Mouse (Mus musculus) forebrain, embryonic 10.5 days (tissue): ENCODE data around the gene Sorl1. TPM values are rescaled to one million over a fixed set of nuclear protein-coding genes. Genes with fewer than 3 reads are reported as not detected.

Experiments
- DNase-seq: peaks from one replicate; pipeline ENCODE4 v3.0.0-alpha.2; 2017; ENCODE audit warnings: low spot score; ENCODE audit errors: extremely low spot score
- H3K27ac ChIP-seq: fragments of 300-500 bp; sonication (generic); 2 replicates; pipeline ENCODE4 v1.5.1; 2016; ENCODE audit warnings: mild to moderate bottlenecking
- H3K27me3 ChIP-seq: fragments of 300-500 bp; sonication (generic); 2 replicates; pipeline ENCODE4 v1.6.1; 2016; ENCODE audit warnings: mild to moderate bottlenecking; ENCODE audit not compliant: poor library complexity, severe bottlenecking
- H3K36me3 ChIP-seq: fragments of 300-500 bp; sonication (generic); replicated peaks from 2 replicates; pipeline ENCODE4 v1.6.1; 2016; ENCODE audit warnings: mild to moderate bottlenecking, moderate library complexity
- H3K4me1 ChIP-seq: fragments of 300-500 bp; sonication (generic); 2 replicates; pipeline ENCODE4 v1.6.1; 2016
- H3K4me3 ChIP-seq: fragments of 300-500 bp; sonication (generic); 2 replicates; pipeline ENCODE4 v1.5.1; 2016; ENCODE audit warnings: mild to moderate bottlenecking, moderate library complexity
- H3K9me3 ChIP-seq: fragments of 300-500 bp; sonication (generic); 2 replicates; pipeline ENCODE4 v1.6.1; 2016; ENCODE audit warnings: mild to moderate bottlenecking, moderate library complexity
- WGBS: fragments of 180-500 bp; shearing (Covaris S2); methylation state at CpG from one replicate; pipeline ENCODE4 v1.1.7; 2016; 5-methylcytosine and 5-hydroxymethylcytosine counted together
- polyA plus RNA-seq: library from polyadenylated mRNA; unstranded; fragments of >200 nt; fragmentation: Nextera tagmentation; extraction: Ambion mirVana; gene quantifications from 2 replicates; pipeline ENCODE4 v1.2.1, GENCODE M21; 2016

Gene Sorl1
- polyA plus RNA-seq, 1 experiment from 2014 or later, result 4.7 TPM

DNA sequence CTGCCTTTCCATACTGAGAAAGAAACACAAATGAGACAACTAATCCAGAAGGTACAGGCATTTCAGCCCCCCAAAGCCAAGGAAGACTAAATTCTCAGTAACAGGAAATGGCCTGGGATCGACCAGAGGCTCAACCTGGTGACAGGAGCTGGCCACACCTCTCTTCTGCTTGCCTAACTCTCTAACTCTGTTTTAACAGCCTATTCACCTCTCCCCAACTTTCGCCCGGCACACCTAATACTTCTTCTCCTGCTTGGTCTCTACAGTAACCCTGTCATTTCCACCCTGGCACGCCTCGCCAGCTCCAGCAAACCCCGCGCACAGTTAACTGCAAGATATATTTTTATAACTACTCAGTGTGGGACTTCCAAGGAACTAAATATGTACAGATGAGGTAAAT lies 9.0 kb downstream of the Sorl1 start:
- Histone ChIP-seq H3K27me3 (no peaks in the 10 kb centered on the region), H3K27ac (no peak overlapping the region), H3K36me3 (no peaks in the 10 kb centered on the region), H3K9me3 (no peaks in the 10 kb centered on the region), H3K4me1 (peaks cover 11% of the 10 kb centered on the region), H3K4me3 (no peak overlapping the region)
- WGBS, result 91% methylated on average over 7 of the region's 7 CpGs
- no peak for DNase-seq

DNA sequence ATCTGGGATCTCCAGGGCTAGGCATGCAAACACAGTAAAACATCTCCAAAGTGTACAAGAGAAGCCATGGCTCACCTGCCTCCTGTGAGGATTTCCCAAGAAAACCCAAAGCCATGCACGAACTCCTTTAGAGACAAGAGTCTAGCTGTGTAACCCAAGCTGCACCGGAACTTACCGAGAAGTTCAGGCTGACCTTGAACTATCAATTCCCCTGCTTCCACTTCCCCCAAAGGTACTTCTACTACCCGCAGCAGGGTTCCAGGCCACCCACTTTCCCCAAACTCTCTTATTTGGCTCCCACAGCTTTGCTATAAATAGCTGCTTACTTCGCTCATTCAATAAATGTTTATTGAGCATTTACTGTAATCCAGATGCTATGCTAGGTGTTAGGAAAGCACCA lies 10.8 kb downstream of the Sorl1 start:
- no peaks in the 10 kb centered on the region for H3K27me3 ChIP-seq
- peaks cover 26% of the 10 kb centered on the region for H3K4me1 ChIP-seq
- 90% methylated on average over 5 of the region's 5 CpGs for WGBS

DNA sequence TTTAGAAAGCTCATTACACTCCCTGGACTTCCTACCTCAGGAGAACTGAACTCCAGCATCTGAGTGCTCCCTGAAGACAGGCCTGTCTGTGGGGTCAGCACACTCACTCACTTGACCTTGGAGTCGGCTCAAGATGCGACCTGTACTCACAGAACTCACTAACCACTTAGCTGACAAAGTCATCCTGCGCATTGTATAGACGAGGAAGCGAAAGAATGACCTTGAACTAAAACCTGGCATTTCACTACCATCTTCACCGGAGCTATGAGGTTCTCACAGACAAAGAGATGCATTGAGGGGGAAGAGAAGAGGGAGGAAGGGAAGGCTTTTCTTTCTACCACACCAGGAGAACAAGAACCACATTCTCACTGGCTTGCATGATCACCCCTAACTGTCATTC lies 11.4 kb downstream of the Sorl1 start:
- H3K9me3 ChIP-seq, result no peaks in the 10 kb centered on the region
- no peaks in the 10 kb centered on the region for H3K27me3 ChIP-seq
- no peak overlapping the region for H3K27ac ChIP-seq
- no peak for DNase-seq
- H3K4me3 ChIP-seq, result no peak overlapping the region
- no peaks in the 10 kb centered on the region for H3K36me3 ChIP-seq
- H3K4me1 ChIP-seq, result peaks cover 27% of the 10 kb centered on the region
- WGBS, result 91% methylated on average over 6 of the region's 6 CpGs

More for the DNA sequence above, 10.8 kb downstream of the Sorl1 start:
- Histone ChIP-seq H3K27ac (no peak overlapping the region), H3K9me3 (no peaks in the 10 kb centered on the region), H3K4me3 (no peak overlapping the region), H3K36me3 (no peaks in the 10 kb centered on the region)
- no peak for DNase-seq

DNA sequence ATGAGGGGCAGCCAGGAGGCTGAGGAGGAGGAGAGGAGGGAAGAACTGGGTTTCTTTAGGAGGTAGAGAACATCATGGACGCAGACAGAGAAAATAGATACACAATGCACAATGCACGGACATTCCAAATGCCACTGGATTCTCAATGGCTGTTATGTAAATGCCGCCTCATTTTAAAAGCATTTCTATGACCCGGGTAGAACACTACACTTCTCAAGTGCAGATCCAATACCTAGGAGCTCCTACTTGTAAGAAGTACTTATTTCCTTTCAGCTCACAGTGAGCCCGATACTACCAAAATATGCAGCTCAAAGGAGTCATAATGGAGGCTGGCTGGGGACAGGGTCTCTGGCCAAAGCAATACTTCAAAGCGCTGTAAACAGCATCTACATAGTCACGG lies 12.8 kb downstream of the Sorl1 start:
- peaks cover 21% of the 10 kb centered on the region for H3K4me1 ChIP-seq
- no peaks in the 10 kb centered on the region for H3K36me3 ChIP-seq
- H3K27ac ChIP-seq, result no peak overlapping the region
- H3K9me3 ChIP-seq, result no peaks in the 10 kb centered on the region
- DNase-seq, result no peak
- 91% methylated on average over 7 of the region's 7 CpGs for WGBS
- H3K27me3 ChIP-seq, result no peaks in the 10 kb centered on the region
- no peak overlapping the region for H3K4me3 ChIP-seq

DNA sequence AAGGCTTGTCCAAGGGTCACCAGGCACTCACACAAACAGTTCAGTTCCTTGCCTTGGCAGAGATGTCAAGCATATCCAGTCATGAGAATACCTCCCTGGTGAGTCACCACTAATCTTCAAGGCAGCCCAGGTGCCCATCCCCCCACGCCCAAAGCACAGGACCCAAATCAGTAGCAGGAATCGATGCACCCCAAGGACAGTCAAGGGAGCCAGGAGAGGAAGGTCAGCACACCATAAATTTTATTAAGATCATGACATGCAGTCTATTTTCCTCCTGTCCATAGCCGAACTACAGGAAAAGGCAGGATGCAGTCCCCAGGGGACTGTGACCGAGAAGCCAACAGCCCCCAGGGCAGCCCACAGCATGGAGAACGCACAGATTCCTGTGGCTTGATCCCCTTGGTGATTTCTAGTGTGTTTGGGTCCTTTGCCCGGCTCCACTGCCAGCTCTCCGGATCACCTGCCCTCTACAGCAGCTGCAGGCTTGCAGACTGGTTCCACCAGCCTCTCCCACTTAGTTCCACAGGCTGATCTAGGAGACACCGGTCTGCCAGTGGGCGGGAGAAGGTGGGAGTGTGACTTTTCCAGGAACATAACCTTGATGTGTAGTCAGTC lies 14.2 kb downstream of the Sorl1 start:
- Histone ChIP-seq H3K27ac (peak overlapping the region; percentile 22; the same call in 1 of the 2 replicates), H3K27me3 (no peaks in the 10 kb centered on the region), H3K4me1 (peaks cover 21% of the 10 kb centered on the region), H3K36me3 (no peaks in the 10 kb centered on the region), H3K4me3 (no peak overlapping the region), H3K9me3 (no peaks in the 10 kb centered on the region)
- DNase-seq, result no peak
- 67% methylated on average over 9 of the region's 9 CpGs for WGBS

DNA sequence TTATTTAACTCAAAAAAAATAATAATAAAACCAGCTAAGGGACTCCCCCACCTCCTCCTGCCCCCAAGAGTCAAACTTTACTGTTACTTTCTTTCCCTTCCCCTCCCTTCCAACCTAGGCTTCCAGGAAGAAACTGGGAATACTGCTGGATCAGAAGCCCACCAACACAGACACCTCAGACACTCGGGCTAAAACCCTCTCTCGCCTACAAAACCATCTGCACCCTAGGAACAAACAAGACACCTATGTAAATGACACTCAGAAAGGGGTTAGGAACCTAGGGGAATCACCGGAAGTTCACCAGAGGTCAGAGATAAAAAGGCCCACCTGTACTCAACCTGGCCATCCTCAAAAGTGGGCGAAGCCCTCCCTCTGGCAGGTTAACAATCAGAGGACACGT lies 15.0 kb downstream of the Sorl1 start:
- 73% methylated on average over 5 of the region's 5 CpGs for WGBS
- DNase-seq, result no peak
- H3K36me3 ChIP-seq, result no peaks in the 10 kb centered on the region
- no peak overlapping the region for H3K27ac ChIP-seq
- no peaks in the 10 kb centered on the region for H3K27me3 ChIP-seq
- H3K4me3 ChIP-seq, result no peak overlapping the region
- H3K4me1 ChIP-seq, result peaks cover 21% of the 10 kb centered on the region
- H3K9me3 ChIP-seq, result no peaks in the 10 kb centered on the region

DNA sequence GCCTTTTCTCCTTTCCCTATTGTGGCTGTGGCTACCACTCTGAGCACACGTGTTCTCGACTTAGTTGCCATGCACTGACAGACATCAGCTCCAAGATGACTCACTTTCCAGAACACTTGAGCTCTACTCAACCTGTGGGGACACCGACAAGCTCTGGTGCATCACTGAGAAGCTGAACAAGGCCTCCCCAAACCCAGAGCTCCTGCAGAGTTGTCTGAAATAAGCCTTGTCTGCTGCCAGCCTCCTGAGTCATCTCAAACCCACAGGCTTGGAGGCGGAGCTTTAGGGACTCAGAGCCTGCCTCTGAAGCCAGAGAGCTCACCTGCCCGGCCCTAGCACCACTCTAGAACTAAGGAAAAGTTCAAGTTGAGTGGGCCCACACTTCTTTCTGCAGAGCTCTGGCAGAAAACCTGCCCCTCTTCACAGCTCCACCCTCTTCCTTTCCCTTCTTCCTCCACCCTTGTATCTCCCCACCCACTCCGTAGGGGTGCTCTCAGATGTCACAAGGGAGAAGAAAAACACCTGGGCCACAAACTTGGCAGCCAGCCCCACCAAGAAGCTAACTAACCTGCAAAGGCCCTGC lies 15.6 kb downstream of the Sorl1 start:
- WGBS, result 66% methylated on average over 6 of the region's 6 CpGs
- Histone ChIP-seq H3K27ac (no peak overlapping the region), H3K4me3 (no peak overlapping the region), H3K36me3 (no peaks in the 10 kb centered on the region), H3K9me3 (no peaks in the 10 kb centered on the region), H3K27me3 (no peaks in the 10 kb centered on the region), H3K4me1 (peaks cover 21% of the 10 kb centered on the region)
- DNase-seq, result no peak

DNA sequence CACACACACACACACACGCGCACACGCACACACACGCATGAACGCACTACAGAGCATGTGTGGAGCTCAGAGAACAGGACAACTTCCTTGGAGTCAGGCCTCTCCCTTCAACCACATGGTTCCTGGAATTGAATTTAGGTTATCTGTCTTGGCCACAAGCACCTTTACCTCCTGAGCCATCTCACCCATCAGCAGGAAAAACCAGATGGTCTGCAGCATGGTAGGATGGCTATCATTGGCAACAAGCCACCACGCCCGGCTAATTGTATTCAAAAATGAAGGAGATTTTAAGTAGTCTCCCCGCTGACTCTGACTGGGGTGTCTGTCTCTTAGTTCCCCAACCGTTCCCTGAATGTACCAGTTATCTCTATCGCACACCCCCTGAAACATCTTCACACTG lies 17.0 kb downstream of the Sorl1 start:
- DNase-seq, result no peak
- H3K4me1 ChIP-seq, result peaks cover 21% of the 10 kb centered on the region
- no peak overlapping the region for H3K4me3 ChIP-seq
- no peak overlapping the region for H3K27ac ChIP-seq
- H3K9me3 ChIP-seq, result no peaks in the 10 kb centered on the region
- H3K36me3 ChIP-seq, result no peaks in the 10 kb centered on the region
- no peaks in the 10 kb centered on the region for H3K27me3 ChIP-seq
- 95% methylated on average over 10 of the region's 10 CpGs for WGBS

DNA sequence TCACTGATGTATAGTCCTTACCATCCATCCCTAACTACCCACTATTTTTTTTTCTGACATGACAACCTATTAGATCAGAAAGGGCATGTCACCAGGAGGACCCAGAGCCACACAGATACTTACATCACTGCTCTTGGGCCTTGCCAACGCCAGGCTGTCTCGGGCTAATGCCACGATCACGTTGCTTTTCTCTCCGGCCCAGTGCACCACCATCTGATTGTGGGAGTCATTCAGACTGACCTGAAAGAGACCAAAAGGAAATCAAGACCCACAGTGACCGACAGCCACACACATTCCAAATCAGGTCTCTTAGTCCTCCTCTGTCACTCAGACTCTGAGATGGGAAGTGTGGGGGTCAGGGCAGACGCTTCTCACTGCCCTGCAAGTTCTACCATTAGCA lies 17.8 kb downstream of the Sorl1 start:
- no peaks in the 10 kb centered on the region for H3K9me3 ChIP-seq
- no peaks in the 10 kb centered on the region for H3K27me3 ChIP-seq
- DNase-seq, result no peak
- H3K4me1 ChIP-seq, result peaks cover 21% of the 10 kb centered on the region
- no peak overlapping the region for H3K27ac ChIP-seq
- 94% methylated on average over 7 of the region's 7 CpGs for WGBS
- no peaks in the 10 kb centered on the region for H3K36me3 ChIP-seq
- H3K4me3 ChIP-seq, result no peak overlapping the region

DNA sequence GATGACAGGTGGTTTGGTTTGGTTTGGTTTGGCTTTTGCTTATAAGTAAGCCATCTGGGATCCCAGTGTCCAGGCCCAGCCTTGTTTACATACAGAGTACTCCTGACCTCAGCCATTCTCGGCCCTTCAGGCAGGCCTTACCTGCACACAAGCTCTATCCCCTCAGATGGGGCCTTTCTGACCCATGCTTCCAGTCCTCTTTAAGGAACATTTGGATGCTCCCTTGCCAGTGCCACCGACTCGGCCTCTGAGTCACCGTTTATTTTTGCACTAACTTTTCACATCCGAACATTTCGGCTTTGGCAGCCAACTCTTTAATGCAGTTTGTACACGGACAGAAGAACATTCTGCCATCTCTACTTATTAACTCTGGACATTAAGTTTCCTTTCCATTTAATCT lies 20.6 kb downstream of the Sorl1 start:
- Histone ChIP-seq H3K9me3 (no peaks in the 10 kb centered on the region), H3K27me3 (no peaks in the 10 kb centered on the region), H3K36me3 (no peaks in the 10 kb centered on the region), H3K27ac (no peak overlapping the region), H3K4me1 (peaks cover 3% of the 10 kb centered on the region), H3K4me3 (no peak overlapping the region)
- DNase-seq, result no peak
- 94% methylated on average over 7 of the region's 7 CpGs for WGBS

DNA sequence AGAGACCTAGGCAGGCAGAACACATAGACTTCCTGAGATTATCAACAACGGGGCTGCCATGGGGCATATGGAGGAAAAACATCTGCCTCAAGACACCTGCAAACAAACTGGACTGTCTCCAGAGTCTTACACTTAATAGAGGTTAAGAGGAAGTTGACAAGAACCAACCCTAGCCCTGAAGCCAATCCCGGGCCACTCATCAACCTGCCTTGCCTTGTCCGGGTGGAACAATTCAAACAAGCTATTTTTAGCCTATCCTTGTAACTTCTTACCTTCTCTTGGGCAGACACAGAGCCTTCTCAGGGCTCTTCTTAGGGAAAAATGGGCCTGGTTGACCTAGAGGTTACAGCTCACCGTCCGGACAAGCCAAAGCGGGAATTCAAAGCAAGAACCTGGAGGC lies 22.1 kb downstream of the Sorl1 start:
- WGBS, result 96% methylated on average over 6 of the region's 6 CpGs
- H3K27ac ChIP-seq, result no peak overlapping the region

DNA sequence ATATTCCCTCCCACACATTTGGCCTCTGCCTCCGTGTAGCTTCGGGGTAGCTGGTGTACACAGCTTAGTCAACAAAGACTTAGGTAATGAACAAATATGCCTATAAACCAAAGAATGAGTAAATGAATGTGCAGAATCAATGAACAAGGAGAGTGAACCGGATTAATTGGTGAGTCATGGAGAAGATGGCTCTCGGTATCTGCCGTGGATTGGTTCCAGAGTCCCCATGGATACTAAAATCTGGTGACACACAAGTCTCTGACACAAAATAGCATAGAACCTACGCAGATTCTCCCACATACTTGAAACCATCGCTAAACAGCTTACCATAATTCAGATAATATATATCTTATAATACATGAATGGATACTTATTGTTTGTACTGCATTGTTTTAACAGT lies 22.8 kb downstream of the Sorl1 start:
- no peak overlapping the region for H3K27ac ChIP-seq
- no peaks in the 10 kb centered on the region for H3K4me1 ChIP-seq
- WGBS, result 94% methylated on average over 7 of the region's 7 CpGs
- no peaks in the 10 kb centered on the region for H3K36me3 ChIP-seq
- DNase-seq, result no peak
- no peaks in the 10 kb centered on the region for H3K27me3 ChIP-seq
- no peaks in the 10 kb centered on the region for H3K9me3 ChIP-seq
- no peak overlapping the region for H3K4me3 ChIP-seq

More for the DNA sequence above, 22.1 kb downstream of the Sorl1 start:
- Histone ChIP-seq H3K36me3 (no peaks in the 10 kb centered on the region), H3K9me3 (no peaks in the 10 kb centered on the region), H3K4me1 (no peaks in the 10 kb centered on the region), H3K27me3 (no peaks in the 10 kb centered on the region), H3K4me3 (no peak overlapping the region)
- DNase-seq, result no peak

DNA sequence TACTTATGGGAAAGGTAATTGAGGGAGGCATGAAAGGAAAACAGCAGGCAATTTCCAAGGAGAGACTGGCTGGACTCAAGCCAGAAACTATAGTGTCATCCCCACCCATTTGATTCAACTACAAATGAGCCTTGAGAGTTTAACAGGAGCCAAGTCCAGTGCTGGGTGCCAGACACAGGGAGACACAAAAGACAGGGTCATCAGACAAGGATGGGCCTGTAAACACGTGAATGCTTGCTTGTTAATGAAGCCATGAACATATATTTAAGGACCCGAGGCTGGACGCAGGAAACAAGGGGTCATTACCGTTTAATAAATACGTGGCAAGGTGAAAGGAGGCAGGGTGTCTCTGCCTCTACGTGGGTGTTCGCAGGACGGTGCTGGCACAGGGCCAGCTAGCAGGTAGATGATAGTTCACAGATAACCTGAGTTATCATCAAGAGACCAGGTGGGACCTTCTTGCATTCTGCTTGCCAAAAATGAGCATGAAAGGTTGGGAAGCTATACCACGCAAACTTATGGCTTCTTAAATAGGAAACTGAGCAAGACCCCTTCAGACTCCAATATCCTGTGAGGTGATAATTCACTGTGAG lies 23.4 kb downstream of the Sorl1 start:
- DNase-seq, result no peak
- 88% methylated on average over 9 of the region's 9 CpGs for WGBS
- no peaks in the 10 kb centered on the region for H3K9me3 ChIP-seq
- no peaks in the 10 kb centered on the region for H3K36me3 ChIP-seq
- no peak overlapping the region for H3K4me3 ChIP-seq
- no peaks in the 10 kb centered on the region for H3K4me1 ChIP-seq
- H3K27ac ChIP-seq, result no peak overlapping the region
- no peaks in the 10 kb centered on the region for H3K27me3 ChIP-seq
